Mouse (Mus musculus) mesoderm, embryonic 11.5 days (tissue): Measurements from ENCODE around the gene Rubcnl.

Source experiments
- DNase-seq: peaks from one replicate; pipeline ENCODE4 v3.0.0-alpha.2; 2012; ENCODE audit warnings: low read depth, low spot score

Rubcnl gene

DNA sequence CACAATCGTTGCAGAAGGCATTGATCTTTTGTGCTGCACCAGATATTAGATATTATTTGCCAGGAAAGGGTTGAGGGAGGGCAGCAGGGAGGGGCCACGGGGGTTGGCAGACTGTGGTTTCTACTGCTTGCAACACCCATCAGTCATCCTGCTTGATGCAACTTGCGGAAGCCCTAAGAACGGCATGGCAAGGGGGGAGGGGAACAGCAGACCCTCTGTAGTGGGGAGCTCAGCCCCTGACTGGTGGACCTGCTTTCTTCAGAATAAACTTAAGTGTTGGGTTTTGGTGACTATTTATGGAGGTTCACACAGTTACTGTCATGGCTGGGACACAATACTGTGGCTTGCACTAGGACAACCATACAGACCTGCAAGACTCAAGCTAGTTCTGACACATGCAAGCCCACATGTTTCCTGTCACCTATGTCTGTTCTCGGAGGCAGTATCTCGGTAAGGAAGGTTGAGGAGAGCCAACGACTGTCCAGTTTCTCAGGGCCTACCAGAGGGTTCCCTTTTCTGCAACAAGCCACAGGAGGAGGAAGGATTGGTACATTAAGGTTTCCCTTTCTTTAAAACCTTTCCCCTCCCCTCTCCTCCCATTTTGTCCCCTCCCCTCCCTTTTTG lies 53.6 kb downstream of the Rubcnl start:
- DNase-seq: no peak

DNA sequence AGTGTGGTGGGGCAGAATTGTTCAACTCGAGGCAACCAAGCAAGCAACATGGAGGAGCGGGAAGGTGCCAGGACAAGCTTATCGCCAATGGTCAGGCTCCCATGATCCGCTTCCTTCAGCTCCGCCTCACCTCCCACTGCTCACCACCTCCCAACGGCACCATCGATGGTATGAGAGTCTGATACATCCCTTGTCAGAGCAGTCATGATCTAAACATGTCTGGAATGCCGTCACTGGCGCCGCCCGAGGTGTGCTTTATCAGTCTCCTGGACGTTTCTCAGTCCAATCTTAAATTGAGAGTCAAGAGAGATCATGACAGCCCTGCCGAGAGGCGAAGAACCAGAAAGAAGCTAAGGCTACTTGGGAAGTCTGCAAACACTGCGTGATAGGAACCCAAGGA lies 55.3 kb downstream of the Rubcnl start:
- DNase-seq: no peak

DNA sequence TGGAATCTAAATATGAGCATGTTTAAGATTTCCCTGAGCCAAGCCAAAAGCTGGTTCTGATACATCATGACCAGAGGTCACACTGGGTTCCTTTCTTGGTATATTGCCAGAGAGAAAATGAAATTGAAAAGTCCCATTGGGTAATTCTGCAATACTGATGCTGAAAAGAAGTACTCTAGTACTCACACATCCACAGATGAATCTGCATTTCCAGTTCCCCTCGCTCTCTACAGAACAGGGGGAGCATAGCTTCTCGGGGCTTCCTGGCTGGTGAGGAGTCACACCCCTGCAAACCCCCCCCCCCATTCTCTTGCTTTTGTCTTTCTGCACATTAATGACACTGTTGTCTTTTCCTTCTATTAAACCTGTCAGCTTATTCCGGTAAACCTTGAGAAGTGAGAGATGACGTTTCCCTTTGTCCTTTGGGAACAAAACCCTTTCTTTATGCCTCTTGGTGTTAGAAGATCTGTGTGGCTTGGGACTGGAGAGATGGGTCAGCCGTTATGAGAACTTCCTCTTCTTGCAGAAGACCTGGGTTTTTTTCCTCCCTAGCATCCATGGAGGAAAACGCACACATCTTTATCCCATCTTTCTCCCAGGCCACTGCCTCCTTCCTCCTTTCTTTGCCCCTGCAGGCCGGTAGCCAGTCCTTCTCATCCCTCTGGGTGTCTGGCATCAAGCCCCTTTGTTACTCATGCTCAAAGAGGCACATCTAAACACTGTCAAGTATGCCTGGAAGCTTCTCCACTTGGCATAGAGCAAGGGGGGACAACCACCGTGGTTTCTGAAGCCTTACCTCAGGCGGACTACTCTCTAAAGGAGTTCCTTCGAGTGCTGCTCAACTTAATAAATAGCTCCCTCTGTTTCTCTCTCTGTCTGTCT lies 59.7 kb downstream of the Rubcnl start:
- DNase-seq: no peak

DNA sequence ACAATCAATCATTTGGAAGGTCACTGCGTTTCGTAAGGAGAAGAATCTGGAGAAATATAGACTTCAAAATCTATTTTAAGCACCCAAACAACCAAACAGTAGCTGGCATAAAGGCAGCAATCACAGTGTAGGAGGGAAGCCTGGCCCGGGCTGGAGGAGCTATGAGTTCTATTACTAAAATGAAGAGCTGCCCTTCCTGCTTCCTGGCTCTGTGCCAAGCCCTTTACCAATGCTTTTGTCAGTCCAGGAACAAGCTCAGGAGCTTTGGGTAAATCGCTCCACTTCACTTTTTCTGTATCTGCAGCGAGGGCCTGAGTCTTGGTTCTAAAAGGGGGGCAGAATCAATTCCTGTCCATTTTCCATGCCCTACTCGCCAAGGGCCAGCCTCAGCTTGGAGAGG lies 62.1 kb downstream of the Rubcnl start:
- DNase-seq: no peak
